Mouse (Mus musculus): ENCODE results near the gene Cgnl1. TPM values are rescaled to one million over a fixed set of nuclear protein-coding genes. Genes with fewer than 3 reads are reported as not detected.

The Cgnl1 gene
- polyA plus RNA-seq, 1 experiment from 2014 or later: 2.2 TPM

DNA sequence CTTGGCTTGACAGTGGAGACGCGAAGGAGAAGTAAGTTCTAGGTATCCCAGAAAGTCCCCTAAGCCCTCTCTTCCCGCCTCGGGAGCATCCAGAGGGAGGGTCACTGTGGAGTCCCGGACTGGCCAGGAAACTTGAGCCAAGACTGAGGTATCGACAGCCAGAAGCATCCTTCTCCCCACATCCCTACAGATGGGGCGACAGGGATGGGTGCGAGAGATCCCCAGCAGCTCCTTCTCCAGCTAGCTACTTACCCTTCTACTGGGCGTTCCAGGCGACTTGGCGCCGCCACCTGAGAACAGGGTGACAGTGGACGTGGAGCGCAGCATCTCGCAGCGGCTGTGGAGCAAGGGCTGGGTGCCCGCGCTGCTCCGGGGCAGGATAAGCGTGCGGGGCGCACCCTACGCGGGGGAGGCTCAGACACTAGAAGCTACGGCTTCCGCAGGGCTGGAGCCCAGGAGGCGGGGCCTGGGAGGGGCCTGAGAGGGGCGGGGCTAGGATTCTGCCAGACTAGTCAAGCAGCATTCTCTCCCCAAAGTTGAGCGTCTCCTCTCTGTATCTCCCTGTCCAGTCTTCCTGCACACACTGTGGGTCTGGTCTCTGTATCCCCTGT lies 179.4 kb downstream of the Cgnl1 start, which contains the start of gene Myzap:
Myzap (minus strand) TSS at position 423 of the 611 bp plus-strand sequence.
- H3K4me3 ChIP-seq (ENCODE audit: low read depth, low read length): peak within 1 kb of the TSS; percentile 54
- H3K4me1 ChIP-seq (ENCODE audit: insufficient read depth): peaks cover 18% of the 10 kb centered on the region
- no peaks in the 10 kb centered on the region for H3K9me3 ChIP-seq (ENCODE audit: low read length)
- H3K9ac ChIP-seq (replicated peaks): peak within 1 kb of the TSS; percentile 46; the same call in 1 of the 2 replicates
- TF ChIP-seq CTCF (IDR thresholded peaks at IDR 0.05; ENCODE audit: low read depth) (no peak), EP300 (IDR thresholded peaks at IDR 0.05; ENCODE audit: low read depth) (no peak)
- ATAC-seq (peak; percentile 89), DNase-seq (peak; percentile 89)
- no peak within 1 kb of the TSS for H3K27ac ChIP-seq (ENCODE audit: low read depth)
- no peaks in the 10 kb centered on the region for H3K27me3 ChIP-seq (ENCODE audit: insufficient read depth, low read length)
- peak within 1 kb of the TSS; percentile 77 for H3K4me2 ChIP-seq (ENCODE audit: low read depth, low read length)
- WGBS (ENCODE audit: insufficient replicate concordance): 2% methylated on average over 29 of the region's 29 CpGs
- H3K36me3 ChIP-seq (replicated peaks; ENCODE audit: insufficient read depth, low read length): no peaks in the 10 kb centered on the region

DNA sequence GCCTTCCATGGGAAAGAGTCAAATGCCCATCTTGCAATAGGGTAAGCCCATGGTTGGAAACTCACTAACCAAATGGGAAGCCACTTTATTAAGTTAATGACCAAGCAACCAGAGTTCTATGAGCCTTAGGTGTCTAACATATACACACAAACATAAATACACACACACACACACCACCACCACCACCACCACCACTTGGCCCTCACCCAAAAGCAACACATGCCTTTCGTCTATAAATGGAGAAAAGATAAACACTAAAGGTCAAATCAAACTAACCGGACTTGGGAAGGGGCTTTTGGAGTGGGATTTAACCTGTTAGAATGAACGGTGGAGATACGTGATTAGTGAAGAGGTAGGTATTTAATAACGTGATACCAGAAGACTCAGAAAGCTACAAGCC lies 180.3 kb downstream of the Cgnl1 start:
- H3K27me3 ChIP-seq (ENCODE audit: insufficient read depth, low read length): no peaks in the 10 kb centered on the region
- peak overlapping the region; percentile 77 for H3K4me2 ChIP-seq (ENCODE audit: low read depth, low read length)
- WGBS (ENCODE audit: insufficient replicate concordance): 53% methylated on average over 5 of the region's 5 CpGs
- DNase-seq (no peak), ATAC-seq (no peak)
- no peak for TF ChIP-seq CTCF (IDR thresholded peaks at IDR 0.05; ENCODE audit: low read depth)
- TF ChIP-seq EP300 (IDR thresholded peaks at IDR 0.05; ENCODE audit: low read depth): no peak
- H3K9me3 ChIP-seq (ENCODE audit: low read length): no peaks in the 10 kb centered on the region
- H3K4me1 ChIP-seq (ENCODE audit: insufficient read depth): peaks cover 18% of the 10 kb centered on the region
- no peak overlapping the region for H3K9ac ChIP-seq (replicated peaks)
- H3K27ac ChIP-seq (ENCODE audit: low read depth): no peak overlapping the region
- no peaks in the 10 kb centered on the region for H3K36me3 ChIP-seq (replicated peaks; ENCODE audit: insufficient read depth, low read length)
- H3K4me3 ChIP-seq (ENCODE audit: low read depth, low read length): no peak overlapping the region

DNA sequence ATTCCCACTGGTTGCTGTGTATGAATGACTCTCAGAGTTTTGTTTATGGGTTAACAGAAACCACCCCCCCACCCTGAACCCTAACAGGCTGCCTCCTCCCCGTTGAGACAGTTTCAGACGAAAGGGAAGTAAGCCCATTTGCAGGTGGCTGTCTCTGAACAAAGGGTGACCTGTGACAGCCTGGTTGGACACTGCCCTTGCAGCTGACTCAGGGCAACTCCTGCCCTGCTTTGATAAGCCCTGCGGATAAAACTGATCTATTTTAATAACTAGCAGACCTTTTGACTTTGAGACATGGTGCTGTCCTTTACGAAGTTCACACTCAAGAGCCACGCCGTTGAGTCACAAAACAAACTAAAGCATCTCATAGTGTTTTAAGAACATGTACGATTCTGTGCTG lies 181.6 kb downstream of the Cgnl1 start:
- no peak overlapping the region for H3K9ac ChIP-seq (replicated peaks)
- no peaks in the 10 kb centered on the region for H3K36me3 ChIP-seq (replicated peaks; ENCODE audit: insufficient read depth, low read length)
- no peak overlapping the region for H3K4me2 ChIP-seq (ENCODE audit: low read depth, low read length)

DNA sequence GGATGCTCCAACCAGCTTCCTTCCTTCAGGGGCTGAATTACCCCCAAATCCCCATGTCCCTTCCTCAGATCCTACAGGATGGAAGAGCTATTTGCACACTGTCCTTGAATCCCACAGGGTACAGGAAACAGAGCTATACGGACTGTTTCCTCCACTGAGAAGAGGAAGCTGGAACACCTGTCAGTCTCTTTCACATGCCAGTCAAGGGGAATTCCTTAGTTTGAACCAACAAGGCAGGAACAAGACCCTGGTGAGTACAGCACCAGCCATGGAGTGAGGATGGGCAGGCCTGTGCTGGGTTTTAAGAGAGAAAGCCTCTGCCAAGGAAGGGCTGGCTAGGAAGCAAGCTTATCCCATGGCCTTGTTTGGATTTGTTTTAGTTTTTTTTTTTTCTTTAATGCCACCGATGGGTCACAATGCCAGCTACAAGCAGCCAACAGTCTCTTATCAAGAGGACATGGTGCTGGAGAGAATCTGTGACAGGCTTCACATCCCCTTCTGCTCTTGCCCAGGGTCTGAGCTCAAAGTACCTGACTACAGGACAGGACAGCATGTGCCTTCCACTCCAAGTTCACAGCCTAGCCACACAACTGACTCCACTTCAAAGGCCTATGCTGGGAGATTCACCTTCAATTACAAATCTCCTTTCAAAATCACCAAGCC lies 182.3 kb downstream of the Cgnl1 start:
- Histone ChIP-seq H3K4me3 (ENCODE audit: low read depth, low read length) (no peak overlapping the region), H3K4me1 (ENCODE audit: insufficient read depth) (peaks cover 18% of the 10 kb centered on the region), H3K9ac (replicated peaks) (no peak overlapping the region), H3K27me3 (ENCODE audit: insufficient read depth, low read length) (no peaks in the 10 kb centered on the region), H3K4me2 (ENCODE audit: low read depth, low read length) (0 out of 2 replicates have a peak overlapping the region, but pooled peaks have one; percentile 9), H3K36me3 (replicated peaks; ENCODE audit: insufficient read depth, low read length) (no peaks in the 10 kb centered on the region), H3K9me3 (ENCODE audit: low read length) (0 out of 2 replicates have a peak, but pooled peaks cover 5% of the 10 kb centered on the region), H3K27ac (ENCODE audit: low read depth) (peak overlapping the region; percentile 29; the same call in 1 of the 2 replicates)
- WGBS (ENCODE audit: insufficient replicate concordance): 39% methylated on average over 2 of the region's 2 CpGs
- no peak for TF ChIP-seq CTCF (IDR thresholded peaks at IDR 0.05; ENCODE audit: low read depth)
- TF ChIP-seq EP300 (IDR thresholded peaks at IDR 0.05; ENCODE audit: low read depth): no peak
- DNase-seq (no peak), ATAC-seq (no peak)

More for the DNA sequence above, 181.6 kb downstream of the Cgnl1 start:
- H3K4me1 ChIP-seq (ENCODE audit: insufficient read depth): peaks cover 18% of the 10 kb centered on the region
- TF ChIP-seq CTCF (IDR thresholded peaks at IDR 0.05; ENCODE audit: low read depth) (no peak), EP300 (IDR thresholded peaks at IDR 0.05; ENCODE audit: low read depth) (no peak)
- H3K27ac ChIP-seq (ENCODE audit: low read depth): 0 out of 2 replicates have a peak overlapping the region, but pooled peaks have one; percentile 29
- ATAC-seq (no peak), DNase-seq (no peak)
- no peak overlapping the region for H3K4me3 ChIP-seq (ENCODE audit: low read depth, low read length)
- WGBS (ENCODE audit: insufficient replicate concordance): 48% methylated on average over 7 of the region's 7 CpGs
- H3K9me3 ChIP-seq (ENCODE audit: low read length): 0 out of 2 replicates have a peak, but pooled peaks cover 4% of the 10 kb centered on the region
- no peaks in the 10 kb centered on the region for H3K27me3 ChIP-seq (ENCODE audit: insufficient read depth, low read length)

DNA sequence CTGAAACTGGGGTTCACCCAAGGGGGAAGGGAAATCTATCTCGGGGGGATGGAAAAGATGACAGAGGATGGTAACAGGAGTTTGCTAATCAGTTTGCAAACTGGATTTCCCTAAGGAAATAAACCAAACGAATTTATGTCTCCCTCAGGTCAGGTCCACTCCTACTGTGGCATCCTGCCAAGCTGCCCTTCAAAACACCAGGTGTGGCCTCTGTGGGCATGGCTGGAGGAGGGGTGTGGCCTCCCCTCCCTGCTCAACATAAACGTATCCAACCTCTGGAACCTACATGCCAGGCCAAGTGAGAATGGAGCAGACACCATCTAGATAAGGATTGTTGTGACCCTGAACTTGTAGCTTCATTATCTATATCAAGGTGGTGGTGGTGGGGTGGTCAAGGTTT lies 185.0 kb downstream of the Cgnl1 start:
- no peak for DNase-seq
- H3K4me2 ChIP-seq (ENCODE audit: low read depth, low read length): no peak overlapping the region
- peaks cover 2% of the 10 kb centered on the region; the same call in 1 of the 2 replicates for H3K4me1 ChIP-seq (ENCODE audit: insufficient read depth)
- ATAC-seq: no peak
- no peak overlapping the region for H3K4me3 ChIP-seq (ENCODE audit: low read depth, low read length)
- 0 out of 2 replicates have a peak, but pooled peaks cover 5% of the 10 kb centered on the region for H3K9me3 ChIP-seq (ENCODE audit: low read length)
- TF ChIP-seq EP300 (IDR thresholded peaks at IDR 0.05; ENCODE audit: low read depth): no peak
- TF ChIP-seq CTCF (IDR thresholded peaks at IDR 0.05; ENCODE audit: low read depth): no peak
- H3K36me3 ChIP-seq (replicated peaks; ENCODE audit: insufficient read depth, low read length): no peaks in the 10 kb centered on the region
- H3K27me3 ChIP-seq (ENCODE audit: insufficient read depth, low read length): no peaks in the 10 kb centered on the region
- 58% methylated on average over 3 of the region's 3 CpGs for WGBS (ENCODE audit: insufficient replicate concordance)
- no peak overlapping the region for H3K27ac ChIP-seq (ENCODE audit: low read depth)
- H3K9ac ChIP-seq (replicated peaks): no peak overlapping the region

DNA sequence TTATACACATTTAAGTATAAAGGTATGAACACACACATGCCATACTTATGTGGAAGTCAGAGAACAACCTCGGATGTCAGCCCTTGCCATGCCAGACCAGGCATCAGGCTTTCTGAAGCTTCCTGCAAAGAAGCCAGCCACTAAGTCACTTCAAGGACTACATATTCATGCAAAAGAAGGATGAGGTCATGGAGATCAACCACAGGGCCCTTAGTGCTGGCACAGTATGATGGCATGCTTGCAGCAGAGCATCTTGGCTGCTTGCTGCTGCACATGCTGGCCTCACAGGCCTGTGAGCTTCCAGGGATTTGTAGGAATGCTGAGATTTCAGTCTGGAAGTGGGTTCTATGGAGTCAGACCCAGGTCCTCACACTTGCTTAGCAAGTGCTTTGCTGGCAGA lies 188.6 kb downstream of the Cgnl1 start:
- Histone ChIP-seq H3K27me3 (ENCODE audit: insufficient read depth, low read length) (no peaks in the 10 kb centered on the region), H3K9ac (replicated peaks) (no peak overlapping the region), H3K4me1 (ENCODE audit: insufficient read depth) (no peaks in the 10 kb centered on the region), H3K27ac (ENCODE audit: low read depth) (no peak overlapping the region), H3K36me3 (replicated peaks; ENCODE audit: insufficient read depth, low read length) (no peaks in the 10 kb centered on the region), H3K4me3 (ENCODE audit: low read depth, low read length) (no peak overlapping the region), H3K4me2 (ENCODE audit: low read depth, low read length) (no peak overlapping the region), H3K9me3 (ENCODE audit: low read length) (0 out of 2 replicates have a peak, but pooled peaks cover 5% of the 10 kb centered on the region)
- TF ChIP-seq CTCF (IDR thresholded peaks at IDR 0.05; ENCODE audit: low read depth): no peak
- no peak for TF ChIP-seq EP300 (IDR thresholded peaks at IDR 0.05; ENCODE audit: low read depth)
- WGBS (ENCODE audit: insufficient replicate concordance): 48% methylated on average over 1 of the region's 1 CpGs
- no peak for ATAC-seq
- no peak for DNase-seq

All from liver, postnatal 0 days (tissue).